Mouse (Mus musculus) bone marrow, adult 2 months (tissue): ENCODE results near the gene Cck. TPM values are rescaled to one million over a fixed set of nuclear protein-coding genes. Genes with fewer than 3 reads are reported as not detected.

ENCODE experiments used
- H3K27ac ChIP-seq: fragments of 200-500 bp; 2 replicates; pipeline ENCODE4 v1.5.1; 2012; ENCODE audit warnings: low read depth, mild to moderate bottlenecking, control low read depth, inconsistent platforms, low read length; ENCODE audit not compliant: control insufficient read depth, poor library complexity, insufficient read depth
- H3K4me1 ChIP-seq: fragments of 200-500 bp; 2 replicates; pipeline ENCODE4 v1.6.1; 2011; ENCODE audit warnings: low read length; ENCODE audit not compliant: control insufficient read depth, insufficient read depth
- H3K4me3 ChIP-seq: fragments of 200-500 bp; replicated peaks from 2 replicates; pipeline ENCODE3; 2011; ENCODE audit warnings: mild to moderate bottlenecking, low read depth, low read length, control low read depth; ENCODE audit not compliant: control insufficient read depth
- CTCF ChIP-seq: fragments of 200-500 bp; IDR thresholded peaks from 2 replicates; pipeline ENCODE4 v1.5.1; 2011; ENCODE audit warnings: low read length, control low read depth; ENCODE audit not compliant: control insufficient read depth, insufficient read depth
- POLR2A ChIP-seq: fragments of 200-500 bp; IDR thresholded peaks from 2 replicates; pipeline ENCODE4 v1.6.1; 2011; ENCODE audit warnings: low read depth, mild to moderate bottlenecking, control low read depth, low read length, borderline replicate concordance; ENCODE audit not compliant: control insufficient read depth
- WGBS: fragments of 180-500 bp; shearing (Covaris S2); methylation state at CpG from one replicate; pipeline ENCODE4 v1.1.7; 2018; 5-methylcytosine and 5-hydroxymethylcytosine counted together
- polyA plus RNA-seq: library from polyadenylated mRNA; stranded (reverse); fragments of >200 nt; gene quantifications from 2 replicates; pipeline ENCODE4 v1.2.4, GENCODE M21; 2011; ENCODE audit warnings: low replicate concordance; ENCODE audit not compliant: missing spikeins, insufficient read depth, insufficient read length

Gene Cck
- polyA plus RNA-seq, 1 experiment: not detected

DNA sequence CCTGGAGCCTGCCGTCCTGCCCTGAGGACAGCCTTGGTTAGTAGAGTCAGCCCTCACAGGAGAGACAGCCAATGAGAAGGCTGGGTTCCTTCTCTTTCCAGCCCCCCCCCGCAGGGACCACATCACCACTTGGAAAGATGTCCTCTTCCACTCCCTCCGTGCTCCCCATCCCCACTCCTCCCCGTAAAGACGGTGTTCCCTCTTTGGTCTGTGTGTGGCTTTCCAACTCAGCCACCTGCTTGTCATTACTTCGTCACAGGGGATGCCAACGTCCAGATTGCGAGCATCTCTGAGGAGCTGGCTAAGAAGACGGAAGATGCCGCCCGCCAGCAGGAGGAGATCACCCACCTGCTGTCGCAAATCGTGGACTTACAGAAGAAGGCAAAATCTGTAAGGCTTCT lies 49.1 kb downstream of the Cck start:
- TF ChIP-seq CTCF (no peak), POLR2A (no peak)
- Histone ChIP-seq H3K4me1 (no peaks in the 10 kb centered on the region; the same call in 1 of the 2 replicates), H3K27ac (no peak overlapping the region), H3K4me3 (no peak overlapping the region)
- WGBS: 91% methylated on average over 13 of the region's 13 CpGs

DNA sequence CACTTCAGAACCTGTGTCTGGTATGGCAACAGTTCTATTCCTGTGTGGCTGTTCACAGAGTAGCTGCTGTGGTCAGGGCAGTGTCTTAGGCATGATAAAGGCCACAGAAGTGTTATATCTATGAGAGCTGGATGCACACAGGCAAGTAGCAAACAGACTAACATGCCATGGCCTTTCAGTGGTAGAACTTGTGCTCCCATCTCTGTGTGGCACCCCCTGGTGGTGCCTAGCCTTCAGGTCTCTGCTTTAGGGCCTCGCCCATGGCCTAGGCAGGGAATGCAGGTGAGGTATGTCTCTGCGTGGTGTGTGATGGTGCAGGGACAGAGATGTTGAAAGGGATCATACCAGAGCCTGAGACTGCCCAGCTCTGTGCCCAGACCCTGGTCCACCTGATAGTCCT lies 50.1 kb downstream of the Cck start:
- no peak overlapping the region for H3K27ac ChIP-seq
- TF ChIP-seq POLR2A: no peak
- peak; percentile 67 for TF ChIP-seq CTCF
- 72% methylated on average over 2 of the region's 2 CpGs for WGBS
- H3K4me1 ChIP-seq: no peaks in the 10 kb centered on the region
- no peak overlapping the region for H3K4me3 ChIP-seq

DNA sequence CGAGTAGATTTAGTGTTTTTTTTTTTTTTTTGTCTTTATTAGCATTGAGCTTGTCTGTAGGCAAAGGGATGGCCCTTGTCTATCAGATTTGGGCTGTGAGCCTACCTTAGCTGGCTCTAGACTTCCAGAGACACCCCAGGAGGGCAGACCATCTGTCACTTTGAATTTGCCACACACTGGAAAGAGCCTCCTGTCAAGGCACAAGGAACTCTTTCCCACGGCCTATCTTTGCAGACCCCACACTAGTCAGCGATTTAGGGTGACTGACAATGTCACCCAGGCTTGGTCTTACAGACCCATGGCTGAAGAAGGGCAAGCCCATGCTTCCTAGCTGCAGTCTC lies 51.2 kb downstream of the Cck start:
- no peaks in the 10 kb centered on the region for H3K4me1 ChIP-seq
- no peak for TF ChIP-seq CTCF
- TF ChIP-seq POLR2A: no peak
- no peak overlapping the region for H3K27ac ChIP-seq
- WGBS: 85% methylated on average over 3 of the region's 3 CpGs
- no peak overlapping the region for H3K4me3 ChIP-seq

- 91% methylated on average over 31 of the region's 31 CpGs for WGBS
- Histone ChIP-seq H3K4me1 (no peaks in the 10 kb centered on the region), H3K4me3 (no peak overlapping the region), H3K27ac (no peak overlapping the region)
- TF ChIP-seq CTCF: no peak
- no peak for TF ChIP-seq POLR2A
These were observed 51.7 kb downstream of the Cck start for GRCm38 (mm10) chr9:121443696-121444366.

- TF ChIP-seq CTCF: no peak
- TF ChIP-seq POLR2A: no peak
These were observed 53.3 kb downstream of the Cck start for GRCm38 (mm10) chr9:121442145-121442544.

More at GRCm38 (mm10) chr9:121442145-121442544, 53.3 kb downstream of the Cck start:
- Histone ChIP-seq H3K4me1 (no peaks in the 10 kb centered on the region), H3K27ac (no peak overlapping the region), H3K4me3 (no peak overlapping the region)
- 78% methylated on average over 1 of the region's 1 CpGs for WGBS

Other genes starting within 250 kb of the Cck start
- not detected in 2 replicates for gene Ulk4, start 218.5 kb downstream of the Cck start, polyA plus RNA-seq
- gene Trak1, start 198.2 kb downstream of the Cck start, polyA plus RNA-seq: 14.1 and 29.4 TPM in 2 replicates
- not detected in 2 replicates for gene Lyzl4, start 146.4 kb upstream of the Cck start, polyA plus RNA-seq
- gene Vipr1, start 147.0 kb upstream of the Cck start, polyA plus RNA-seq: 0.72 TPM in 1 of 2 replicates, not detected in the other
- gene Sec22c, start 209.8 kb upstream of the Cck start, polyA plus RNA-seq: 4.5 and 8.3 TPM in 2 replicates
- 39.6 and 72.1 TPM in 2 replicates for gene Ss18l2, start 214.6 kb upstream of the Cck start, polyA plus RNA-seq
- gene Nktr, start 223.5 kb upstream of the Cck start, polyA plus RNA-seq: 41.4 and 50.9 TPM in 2 replicates